Mouse (Mus musculus) ES-E14 (cell line): ENCODE results near the gene Mex3d. TPM values are rescaled to one million over a fixed set of nuclear protein-coding genes. Genes with fewer than 3 reads are reported as not detected.

ENCODE experiments used
- DNase-seq: peaks from one replicate; pipeline ENCODE4 v3.0.0-alpha.2; 2013; ENCODE audit warnings: low read depth, low spot score
- H3K27ac ChIP-seq: 2 replicates; pipeline ENCODE4 v1.5.1; 2012; ENCODE audit warnings: low read depth, mild to moderate bottlenecking, low read length, moderate library complexity, mixed read lengths; ENCODE audit not compliant: poor library complexity, insufficient read depth, severe bottlenecking
- H3K36me3 ChIP-seq: 2 replicates; pipeline ENCODE4 v1.6.1; 2012; ENCODE audit warnings: mild to moderate bottlenecking, low read length, moderate library complexity, mixed read lengths; ENCODE audit not compliant: control insufficient read depth, poor library complexity, insufficient read depth, severe bottlenecking
- H3K4me1 ChIP-seq, 2 experiments: fragments of 150-350 bp in 1 of 2; sonication (generic) in 1 of 2; 2 replicates each; pipeline ENCODE4 v1.6.1; 2012; ENCODE audit warnings: low read length in 2 of 2, mild to moderate bottlenecking in 1 of 2, mixed read lengths in 1 of 2; ENCODE audit not compliant: control insufficient read depth in 2 of 2, insufficient read depth in 2 of 2, poor library complexity in 1 of 2
- H3K4me3 ChIP-seq, 2 experiments: fragments of 150-350 bp in 1 of 2; sonication (generic) in 1 of 2; 2 replicates each; pipeline ENCODE4 v1.5.1; 2012; ENCODE audit warnings: low read length in 2 of 2, low read depth in 1 of 2, mild to moderate bottlenecking in 1 of 2, mixed read lengths in 1 of 2; ENCODE audit not compliant: insufficient read depth in 1 of 2, poor library complexity in 1 of 2, severe bottlenecking in 1 of 2
- H3K9ac ChIP-seq: 2 replicates; pipeline ENCODE4 v1.6.1; 2012; ENCODE audit warnings: low read depth, mild to moderate bottlenecking, low read length, mixed read lengths; ENCODE audit not compliant: poor library complexity, insufficient read depth, severe bottlenecking
- H3K9me3 ChIP-seq: fragments of 150-350 bp; sonication (generic); 2 replicates; pipeline ENCODE4 v1.6.1; 2012; ENCODE audit warnings: low read depth, mild to moderate bottlenecking, low read length; ENCODE audit not compliant: control insufficient read depth, insufficient read depth
- CHD2 ChIP-seq: IDR thresholded peaks from 2 replicates; pipeline ENCODE4 v1.6.1; 2014; ENCODE audit warnings: mild to moderate bottlenecking, low read depth, low read length, inconsistent platforms
- HCFC1 ChIP-seq: IDR thresholded peaks from 2 replicates; pipeline ENCODE4 v1.6.1; 2012; ENCODE audit warnings: low read length, inconsistent platforms, borderline replicate concordance; ENCODE audit not compliant: insufficient read depth
- MAFK ChIP-seq: IDR thresholded peaks from 2 replicates; pipeline ENCODE4 v1.6.1; 2014; ENCODE audit warnings: mild to moderate bottlenecking, low read depth, low read length, inconsistent platforms; ENCODE audit not compliant: insufficient read depth
- ZC3H11A ChIP-seq: IDR thresholded peaks from 2 replicates; pipeline ENCODE4 v1.6.1; 2012; ENCODE audit warnings: low read depth, mild to moderate bottlenecking, inconsistent platforms, low read length, borderline replicate concordance
- ZNF384 ChIP-seq: IDR thresholded peaks from 2 replicates; pipeline ENCODE4 v1.6.1; 2012; ENCODE audit warnings: low read depth, low read length, inconsistent platforms
- in situ Hi-C, 2 experiments: fragments of 600-800 bp; cut with MboI; formaldehyde crosslinking; loops; one replicate each; pipeline ENCODE4 v1.15.1; 2025; ENCODE audit warnings: low sequenced_read_pairs in 2 of 2, inconsistent platforms in 1 of 2; ENCODE audit not compliant: unreplicated experiment in 2 of 2
- total RNA-seq: library from RNA; depleted of rRNA; stranded (reverse); fragments of 300-350 nt; gene quantifications from 2 replicates; pipeline ENCODE4 v1.2.3, GENCODE M21; 2012

Gene Mex3d
- total RNA-seq, 1 experiment: 27.1 TPM

DNA sequence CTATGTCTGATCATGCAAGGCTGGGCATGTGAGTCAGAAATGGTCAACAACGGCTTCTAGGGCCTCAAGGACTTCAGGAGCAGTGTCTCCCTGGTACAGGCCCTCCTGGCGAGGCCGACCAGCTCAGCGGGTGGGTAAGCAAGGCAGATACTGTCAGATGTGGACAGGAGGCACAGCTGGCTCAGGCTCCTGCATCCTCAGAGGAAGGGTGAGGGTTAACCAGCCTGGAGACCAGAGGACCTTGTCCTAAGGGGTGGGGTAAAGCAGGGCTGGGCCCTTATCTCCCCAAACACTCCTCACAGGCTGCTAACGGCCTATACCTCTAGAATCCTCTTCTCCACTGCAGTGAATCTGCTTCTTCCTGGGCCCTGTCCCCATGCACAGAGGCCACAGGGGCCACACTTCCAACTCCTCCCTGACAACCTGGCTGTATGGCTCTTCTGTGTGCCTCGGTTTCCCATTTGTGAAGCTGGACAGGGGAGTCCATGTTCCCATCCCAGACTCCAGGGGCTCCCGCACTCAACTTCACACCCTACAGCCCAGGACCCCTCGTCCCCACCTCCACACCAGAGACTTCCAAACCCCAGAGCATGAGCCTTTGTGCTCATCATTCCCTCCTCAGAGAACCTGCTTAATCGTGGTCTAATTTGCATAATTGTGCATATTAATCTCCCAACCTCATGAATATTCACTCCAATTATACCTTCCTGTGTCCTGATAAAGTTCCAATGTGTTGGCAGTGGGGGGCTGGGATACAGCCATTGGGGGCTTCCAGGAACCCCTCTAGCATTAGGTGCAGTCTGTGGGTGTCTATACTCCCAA is 34.4 kb upstream of the Mex3d start:
- H3K9ac ChIP-seq: no peak overlapping the region
- peaks cover 63% of the 10 kb centered on the region for H3K36me3 ChIP-seq
- peaks cover 0 to 7% of the 10 kb centered on the region in 2 experiments; a peak in 1 of 4 replicates for H3K4me1 ChIP-seq
- in situ Hi-C loops: no loop called here
- H3K27ac ChIP-seq: no peak overlapping the region
- no peak overlapping the region for H3K4me3 ChIP-seq
- TF ChIP-seq MAFK: no peak
- TF ChIP-seq ZC3H11A: no peak
- no peak for TF ChIP-seq HCFC1
- TF ChIP-seq CHD2: no peak
- no peak for TF ChIP-seq ZNF384
- no peaks in the 10 kb centered on the region for H3K9me3 ChIP-seq
- DNase-seq: no peak

DNA sequence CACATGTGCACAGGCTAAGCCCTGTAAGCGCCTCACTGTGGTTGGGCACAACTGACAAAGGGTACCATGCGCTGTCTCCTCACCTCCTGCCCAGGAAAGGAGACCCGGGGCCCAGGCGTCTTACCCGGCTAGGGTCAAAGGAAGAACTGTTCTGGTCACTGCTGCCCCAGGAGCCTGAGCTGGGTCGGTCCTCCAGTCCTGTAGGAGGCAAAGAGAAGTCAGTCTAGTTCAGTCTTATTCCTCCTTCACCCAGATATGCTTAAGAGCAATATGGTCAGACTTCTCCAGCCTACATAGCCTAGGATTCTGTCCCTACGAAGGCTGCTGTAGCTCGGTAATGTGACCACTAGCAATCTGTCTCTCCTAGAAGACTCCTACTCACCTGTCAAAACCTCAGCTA is 33.7 kb upstream of the Mex3d start:
- H3K36me3 ChIP-seq: peaks cover 63% of the 10 kb centered on the region
- H3K4me1 ChIP-seq: peaks cover 0 to 7% of the 10 kb centered on the region in 2 experiments; a peak in 1 of 4 replicates
- no peak for DNase-seq
- TF ChIP-seq ZNF384 (no peak), MAFK (no peak), ZC3H11A (no peak), HCFC1 (no peak), CHD2 (no peak)
- H3K9ac ChIP-seq: no peak overlapping the region
- H3K27ac ChIP-seq: no peak overlapping the region
- no peak overlapping the region for H3K4me3 ChIP-seq
- in situ Hi-C loops: no loop called here
- no peaks in the 10 kb centered on the region for H3K9me3 ChIP-seq

DNA sequence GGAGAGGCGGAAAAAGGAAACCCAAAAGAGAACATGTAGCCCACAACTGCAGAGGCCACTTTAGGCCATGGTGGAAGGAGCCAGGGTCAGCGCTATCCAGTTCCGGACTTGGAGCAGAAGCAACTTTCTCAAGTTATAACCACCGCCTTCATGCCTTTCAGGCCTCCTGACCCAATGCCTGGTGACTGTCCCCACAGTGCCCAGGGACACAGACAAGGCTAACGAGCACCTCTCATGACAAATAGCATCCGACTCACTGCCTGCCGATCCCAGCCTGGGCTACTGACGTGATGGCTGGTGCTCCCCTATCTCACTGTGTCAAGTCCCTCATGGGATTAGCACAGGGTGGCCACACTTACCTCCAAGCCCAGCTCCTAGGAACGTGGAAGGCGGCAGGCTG is 33.3 kb upstream of the Mex3d start:
- in situ Hi-C loops: no loop called here
- Histone ChIP-seq H3K4me3 (no peak overlapping the region), H3K36me3 (peaks cover 66% of the 10 kb centered on the region), H3K9ac (no peak overlapping the region), H3K4me1 (peaks cover 0 to 7% of the 10 kb centered on the region in 2 experiments; a peak in 1 of 4 replicates), H3K9me3 (no peaks in the 10 kb centered on the region), H3K27ac (no peak overlapping the region)
- TF ChIP-seq MAFK (no peak), CHD2 (no peak)
- DNase-seq: no peak

DNA sequence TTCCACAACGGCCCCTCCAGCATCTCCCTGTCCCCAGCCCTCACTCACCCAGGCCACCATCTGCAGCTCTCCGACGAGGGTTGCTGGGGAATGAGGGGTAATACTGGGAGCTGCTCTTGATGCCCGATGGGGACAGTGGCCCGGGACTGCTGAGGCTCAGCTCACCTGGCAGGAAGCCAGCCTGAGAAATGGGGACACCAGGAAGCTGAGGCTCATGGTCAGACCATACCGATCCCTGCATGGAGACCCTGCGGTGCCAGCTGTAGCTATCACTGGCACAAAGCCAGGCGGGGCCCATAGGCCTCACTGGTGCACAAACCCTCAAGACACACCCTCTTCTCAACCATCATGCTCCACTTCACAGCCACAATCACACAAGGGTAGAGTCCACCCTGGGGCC is 32.0 kb upstream of the Mex3d start:
- H3K36me3 ChIP-seq: peaks cover 71% of the 10 kb centered on the region
- DNase-seq: no peak
- in situ Hi-C loops: no loop called here
- H3K4me1 ChIP-seq: peaks cover 0 to 7% of the 10 kb centered on the region in 2 experiments; a peak in 1 of 4 replicates
- TF ChIP-seq ZC3H11A: no peak
- no peak for TF ChIP-seq ZNF384
- no peak for TF ChIP-seq HCFC1
- no peak for TF ChIP-seq MAFK
- TF ChIP-seq CHD2: no peak
- no peak overlapping the region for H3K27ac ChIP-seq
- H3K4me3 ChIP-seq: no peak overlapping the region
- no peak overlapping the region for H3K9ac ChIP-seq
- no peaks in the 10 kb centered on the region for H3K9me3 ChIP-seq
